Mouse (Mus musculus): Measurements from ENCODE around the gene Hdac1.

GRCm38 (mm10) chr4:129525889-129526288 lies 16.6 kb downstream of the Hdac1 start:
- no peak for TF ChIP-seq HCFC1 (IDR thresholded peaks at IDR 0.05; ENCODE audit: borderline replicate concordance, insufficient read depth, low read length)
- TF ChIP-seq MAFK (IDR thresholded peaks at IDR 0.05; ENCODE audit: insufficient read depth, low read depth, low read length) = no peak
- TF ChIP-seq ZNF384 (IDR thresholded peaks at IDR 0.05; ENCODE audit: low read depth, low read length) = no peak

Data from ES-E14 (cell line).